13 mouse cellular contexts compared by ENCODE assay signal in the genomic region with DNA sequence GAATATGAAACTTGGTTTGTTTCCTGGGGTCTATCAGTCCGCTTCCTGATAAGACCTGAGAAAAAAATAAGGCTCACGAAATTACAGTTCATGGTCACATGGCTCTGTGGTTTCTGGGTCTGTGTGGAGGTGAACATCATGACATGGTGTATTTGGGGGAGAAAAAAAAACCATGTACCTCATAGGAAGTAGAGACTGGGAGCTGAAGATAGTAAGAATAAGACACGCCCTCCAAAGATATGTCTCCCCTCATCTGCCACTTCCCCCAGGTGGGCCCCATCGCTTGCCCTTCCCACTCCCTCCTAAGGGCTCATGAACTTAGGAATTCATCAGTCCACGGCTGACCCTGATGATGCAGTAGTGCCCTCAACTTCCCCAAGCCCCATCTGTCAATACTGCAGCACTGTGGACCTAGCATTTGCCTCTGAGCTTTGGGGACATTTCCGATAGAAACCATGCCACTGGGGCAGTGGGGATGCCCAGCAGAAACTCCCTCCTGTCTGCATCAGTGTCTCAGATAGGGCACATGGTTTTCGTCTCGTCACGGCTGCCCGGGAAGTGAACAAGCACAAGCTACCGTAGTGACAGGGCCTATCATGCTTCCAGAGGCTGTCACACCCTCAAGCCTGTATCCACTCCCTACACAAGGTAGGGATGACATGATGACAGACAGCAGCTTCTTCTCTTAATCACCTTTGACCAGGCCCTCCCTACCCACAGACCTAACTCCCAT. TPM values are rescaled to one million over a fixed set of nuclear protein-coding genes. Genes with fewer than 3 reads are reported as not detected.
A peak's percentile ranks its signal among the peaks of the same experiment; 100 is the strongest.
DNase-seq lines count a peak whose midpoint lies in the region; ATAC-seq and TF ChIP-seq lines count a peak whose summit lies in the region.
"Had no signal": no experiment of that assay in that cellular context is flagged by ENCODE, and none has a peak within 500 bp of the region (broad histone marks: within the 10 kb centered on the region; RNA-seq: fewer than 3 reads in every experiment).

No protein-coding gene starts in this region.

- ATAC-seq in kidney, postnatal 0 days (replicated peaks; ENCODE audit: low FRiP score, low read depth): no peak
- ATAC-seq in liver, embryonic 15.5 days (ENCODE audit: insufficient read depth): peak; percentile 98
- ATAC-seq: forebrain, embryonic 13.5 days had no signal

- no peak for TF ChIP-seq CTCF in gastrocnemius, adult 2 months (IDR thresholded peaks at IDR 0.05)
- no peak for TF ChIP-seq CTCF in kidney, postnatal 0 days (IDR thresholded peaks at IDR 0.05; ENCODE audit: low read depth)

- no peak for DNase-seq in gastrocnemius, adult 2 months
- no peak for DNase-seq in gastrocnemius, postnatal 4 days (ENCODE audit: low spot score in 2 of 2)
- DNase-seq in kidney, postnatal 0 days (ENCODE audit: low spot score): no peak
- no peak for DNase-seq in kidney, postnatal 25 days
- peak; percentile 89 for DNase-seq in c-Kit-positive CD71-positive TER-119-positive erythroid progenitor cells, embryonic 14.5 days (ENCODE audit: low spot score)
- DNase-seq in thymus, postnatal 36 days: no peak
- no peak for DNase-seq in adrenal gland, adult 8-10 months
- DNase-seq: heart, adult 18-20 months; kidney, adult 8-10 months; retina, postnatal 1 day had no signal

- no peak overlapping the region for H3K4me2 ChIP-seq in kidney, postnatal 0 days (ENCODE audit: low read length)
- H3K4me2 ChIP-seq in liver, embryonic 15.5 days: peak overlapping the region; percentile 73
- H3K4me2 ChIP-seq: forebrain, embryonic 13.5 days; midbrain, embryonic 12.5 days had no signal

- intact Hi-C loops in gastrocnemius, adult 2 months (cut with DNase I): no loop called here

- no peaks in the 10 kb centered on the region for H3K9me3 ChIP-seq in kidney, postnatal 0 days (replicated peaks; ENCODE audit: low read length)
- H3K9me3 ChIP-seq in liver, embryonic 15.5 days (replicated peaks): no peaks in the 10 kb centered on the region
- H3K9me3 ChIP-seq: forebrain, embryonic 13.5 days; midbrain, embryonic 12.5 days had no signal

- peaks cover 17% of the 10 kb centered on the region for H3K4me1 ChIP-seq in kidney, postnatal 0 days (replicated peaks; ENCODE audit: insufficient read depth, low read length)
- H3K4me1 ChIP-seq in liver, embryonic 15.5 days (replicated peaks): peaks cover 98% of the 10 kb centered on the region

- peak overlapping the region; percentile 72; the same call in 1 of the 2 replicates for H3K27ac ChIP-seq in gastrocnemius, adult 2 months
- H3K27ac ChIP-seq in kidney, postnatal 0 days: peak overlapping the region; percentile 6; the same call in 1 of the 2 replicates
- H3K27ac ChIP-seq in liver, embryonic 15.5 days (replicated peaks): peak overlapping the region; percentile 100

- 0 out of 2 replicates have a peak, but pooled peaks cover 3% of the 10 kb centered on the region for H3K36me3 ChIP-seq in kidney, postnatal 0 days (ENCODE audit: insufficient read depth, low read length)
- H3K36me3 ChIP-seq in liver, embryonic 15.5 days (replicated peaks): peaks cover 80% of the 10 kb centered on the region
- H3K36me3 ChIP-seq: midbrain, embryonic 12.5 days had no signal

- H3K27me3 ChIP-seq in kidney, postnatal 0 days (ENCODE audit: insufficient read depth, low read length): no peaks in the 10 kb centered on the region
- no peaks in the 10 kb centered on the region for H3K27me3 ChIP-seq in liver, embryonic 15.5 days
- H3K27me3 ChIP-seq: forebrain, embryonic 13.5 days had no signal

- no peak overlapping the region for H3K4me3 ChIP-seq in gastrocnemius, adult 2 months
- H3K4me3 ChIP-seq in kidney, postnatal 0 days (replicated peaks; ENCODE audit: low read depth, low read length): no peak overlapping the region
- peak overlapping the region; percentile 35 for H3K4me3 ChIP-seq in liver, embryonic 15.5 days (replicated peaks)
- H3K4me3 ChIP-seq: forebrain, embryonic 13.5 days; midbrain, embryonic 12.5 days had no signal

- no peak overlapping the region for H3K9ac ChIP-seq in kidney, postnatal 0 days (ENCODE audit: low read depth, low read length)
- peak overlapping the region; percentile 58 for H3K9ac ChIP-seq in liver, embryonic 15.5 days
- H3K9ac ChIP-seq: forebrain, embryonic 13.5 days; midbrain, embryonic 12.5 days had no signal

- 71% methylated on average over 11 of the region's 11 CpGs for WGBS in kidney, postnatal 0 days
- WGBS in liver, embryonic 15.5 days (ENCODE audit: insufficient replicate concordance): 21% methylated on average over 11 of the region's 11 CpGs

RNA-seq across cellular contexts. Expression of gene Gmpr, which starts 20.2 kb away (rescaled TPM):
- total RNA-seq in gastrocnemius, adult 2 months (2021): 100 to 1,000 TPM; 152 to 185 TPM
- total RNA-seq in gastrocnemius, postnatal 4 days (2021): 100 to 1,000 TPM; 164 to 171 TPM
- polyA plus RNA-seq in kidney, postnatal 0 days (2015; fragmentation: Nextera tagmentation; extraction: Ambion mirVana): 72.5 and 79.0 TPM in 2 replicates
- polyA plus RNA-seq in liver, embryonic 15.5 days (2015; fragmentation: Nextera tagmentation; extraction: Ambion mirVana): 265 and 273 TPM in 2 replicates
- 10 to 100 TPM; 19.0 to 42.8 (median 24.0) TPM for total RNA-seq in adrenal gland, adult 8-10 months (2022)

Comparison
In these comparisons a context has a peak if more than half of its experiments do, and no peak if none do; other contexts are left out.
1. H3K27ac ChIP-seq: peak in every context shown above with its lines; median percentile 100 in liver, embryonic 15.5 days; 72 in gastrocnemius, adult 2 months; 6 in kidney, postnatal 0 days.